Mouse (Mus musculus): Measurements from ENCODE around the gene Rpap2.

DNA sequence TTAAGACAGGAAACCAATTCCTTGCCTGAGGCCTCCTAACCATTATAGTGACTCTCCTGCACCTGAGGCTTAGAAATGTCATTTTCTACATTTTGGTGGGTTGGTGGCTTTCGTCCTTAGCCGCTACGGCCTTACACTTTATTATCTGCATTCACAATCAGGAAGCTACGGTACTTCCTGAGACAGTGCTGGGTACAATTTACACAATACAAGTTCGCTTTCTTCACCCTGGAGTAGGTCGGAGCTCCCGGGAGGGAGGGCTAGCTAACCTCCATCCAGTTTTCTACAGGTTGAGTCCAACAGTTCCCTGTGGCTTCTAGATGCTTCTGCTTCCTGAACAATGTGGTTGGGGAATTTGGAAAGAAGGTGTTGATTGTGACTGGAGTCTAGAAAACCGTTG, 101.7 kb downstream of the Rpap2 start:
- TF ChIP-seq EP300 (IDR thresholded peaks at IDR 0.05) (no peak), CTCF (IDR thresholded peaks at IDR 0.05) (no peak)
